Mouse (Mus musculus) monocyte, adult 5-6 weeks (primary cell): ENCODE results near the gene Gripap1. TPM values are rescaled to one million over a fixed set of nuclear protein-coding genes. Genes with fewer than 3 reads are reported as not detected.
"Not testable (repeated sequence)": the region's sequence is repeated elsewhere in the genome, so short reads cannot be mapped to it uniquely, and the experiment has no call there.

ENCODE experiments used
- ATAC-seq: fragments of 153-309, 156-312 bp; replicated peaks from 2 replicates; pipeline ENCODE4 v1.8.0; 2017; ENCODE audit warnings: mild to moderate bottlenecking; ENCODE audit not compliant: low TSS enrichment, insufficient number of reproducible peaks, severe bottlenecking, poor library complexity, low FRiP score
- total RNA-seq: library from RNA; stranded (forward); fragments of 200-1000, 200-491, 200-594 nt; gene quantifications from 3 replicates; pipeline ENCODE4 v1.2.3, GENCODE M21; 2017

The Gripap1 gene
- total RNA-seq, 1 experiment from 2014 or later, result 67.2 TPM

- no peak for ATAC-seq
Observed at GRCm38 (mm10) chrX:7776329-7777082, 13.1 kb upstream of the Gripap1 start.

- no peak for ATAC-seq
Observed at GRCm38 (mm10) chrX:7778450-7779244, 10.9 kb upstream of the Gripap1 start.

GRCm38 (mm10) chrX:7779294-7779693 is 10.3 kb upstream of the Gripap1 start:
- no peak for ATAC-seq

GRCm38 (mm10) chrX:7782603-7783092 is 6.9 kb upstream of the Gripap1 start:
- ATAC-seq, result no peak

GRCm38 (mm10) chrX:7790309-7790708 is 744 bp downstream of the Gripap1 start:
- ATAC-seq, result no peak

- 0 out of 2 replicates have a peak, but pooled peaks have one; percentile 49 for ATAC-seq
Observed at GRCm38 (mm10) chrX:7793361-7793760, 3.8 kb downstream of the Gripap1 start.

GRCm38 (mm10) chrX:7795016-7795415 is 5.5 kb downstream of the Gripap1 start:
- no peak for ATAC-seq

GRCm38 (mm10) chrX:7797327-7797726 is 7.8 kb downstream of the Gripap1 start:
- no peak for ATAC-seq

- not testable (repeated sequence) for ATAC-seq
Observed at GRCm38 (mm10) chrX:7802157-7802556, 12.6 kb downstream of the Gripap1 start.

GRCm38 (mm10) chrX:7815016-7815415 is 25.5 kb downstream of the Gripap1 start:
- ATAC-seq, result not testable (repeated sequence)

GRCm38 (mm10) chrX:7821865-7822779 is 32.6 kb downstream of the Gripap1 start, which contains the start of gene Kcnd1:
Gene Kcnd1 (plus strand): TSS chrX:7822289.
- no peak for ATAC-seq

GRCm38 (mm10) chrX:7837146-7837545 is 47.6 kb downstream of the Gripap1 start:
- ATAC-seq, result no peak

GRCm38 (mm10) chrX:7840842-7841162 is 51.2 kb downstream of the Gripap1 start:
- no peak for ATAC-seq

GRCm38 (mm10) chrX:7841163-7842162 is 51.9 kb downstream of the Gripap1 start, which contains the start of gene Otud5:
Gene Otud5 (plus strand): TSS chrX:7841364.
- peak; percentile 93 for ATAC-seq

GRCm38 (mm10) chrX:7842318-7842717 is 52.8 kb downstream of the Gripap1 start:
- no peak for ATAC-seq

GRCm38 (mm10) chrX:7847845-7848244 is 58.3 kb downstream of the Gripap1 start:
- ATAC-seq, result no peak

GRCm38 (mm10) chrX:7854578-7854977 is 65.0 kb downstream of the Gripap1 start:
- ATAC-seq, result peak; percentile 63; the same call in 1 of the 2 replicates
